Mouse (Mus musculus) heart, postnatal 0 days (tissue): Measurements from ENCODE around the gene Rxra.

ENCODE experiments used
- CTCF ChIP-seq: IDR thresholded peaks from 2 replicates; pipeline ENCODE4 v1.5.1; 2016; ENCODE audit warnings: antibody characterized with exemption, control low read depth, low read depth
- EP300 ChIP-seq: IDR thresholded peaks from 2 replicates; pipeline ENCODE4 v1.6.1; 2016; ENCODE audit warnings: antibody characterized with exemption, low read depth

GRCm38 (mm10) chr2:27748984-27749383 lies 72.7 kb downstream of the Rxra start:
- TF ChIP-seq EP300 = no peak
- no peak for TF ChIP-seq CTCF
